Mouse (Mus musculus): ENCODE measurements around the gene Mosmo.
A peak's percentile ranks its signal among the peaks of the same experiment; 100 is the strongest.
"Not testable (repeated sequence)": the region's sequence is repeated elsewhere in the genome, so short reads cannot be mapped to it uniquely, and the experiment has no call there.

The Mosmo gene

DNA sequence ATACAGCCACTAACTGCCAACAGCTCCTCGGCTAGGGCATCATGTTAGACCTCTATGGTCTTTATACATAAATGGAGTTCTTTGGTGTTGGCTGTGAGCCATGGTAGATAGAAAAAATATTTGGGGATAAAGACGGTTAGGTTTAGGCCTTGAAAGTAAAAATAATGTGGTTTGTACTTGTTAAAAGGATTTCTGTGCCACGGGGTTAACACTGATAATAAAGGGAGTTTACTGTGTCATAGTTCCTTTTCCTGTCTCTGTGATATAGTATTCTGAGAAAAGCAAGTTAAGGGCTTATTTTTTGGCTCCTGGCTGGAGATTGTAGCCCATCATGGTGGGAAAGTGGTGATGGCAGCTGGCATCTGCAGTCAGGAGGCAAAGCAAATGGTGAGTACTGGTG lies 26.5 kb downstream of the Mosmo start:
- no peak for DNase-seq

DNA sequence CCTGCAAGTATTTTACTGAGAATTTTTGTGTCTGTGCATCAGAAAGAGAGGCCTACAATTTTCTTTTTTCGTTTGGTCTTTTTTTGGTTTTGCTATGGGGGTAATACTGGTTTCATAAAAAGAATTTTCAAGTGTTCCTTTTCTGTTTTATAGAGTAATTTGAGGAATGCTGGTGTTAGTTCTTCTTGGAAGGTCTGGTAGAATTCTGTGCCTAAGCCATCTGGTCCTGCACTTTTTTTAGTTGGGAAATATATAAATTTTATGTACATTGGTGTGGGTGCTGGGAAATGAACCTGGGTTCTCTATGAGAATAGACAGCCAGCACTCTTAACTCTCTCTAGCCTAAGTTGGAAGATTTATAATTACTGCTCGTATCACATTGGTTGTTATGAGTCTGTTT lies 34.7 kb downstream of the Mosmo start:
- DNase-seq: no peak

DNA sequence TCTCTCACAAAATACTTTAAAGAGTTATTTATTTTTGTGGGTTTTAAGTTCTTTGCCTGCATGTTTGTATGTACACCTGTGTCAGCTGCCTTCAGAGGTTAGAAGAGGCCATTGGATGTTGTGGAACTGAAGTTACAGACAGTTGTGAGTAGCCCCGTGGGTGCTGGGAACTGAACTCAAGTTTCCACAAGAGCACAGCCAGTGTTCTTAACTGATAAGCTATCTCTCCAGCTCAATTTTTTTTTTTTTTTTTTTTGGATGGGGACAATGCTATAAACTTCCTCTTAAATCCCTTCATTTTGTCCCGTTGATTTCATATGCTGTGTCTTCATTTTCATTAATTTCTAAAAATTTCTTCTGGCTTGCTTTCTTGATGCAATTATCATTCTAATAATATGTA lies 35.8 kb downstream of the Mosmo start:
- no peak for DNase-seq

DNA sequence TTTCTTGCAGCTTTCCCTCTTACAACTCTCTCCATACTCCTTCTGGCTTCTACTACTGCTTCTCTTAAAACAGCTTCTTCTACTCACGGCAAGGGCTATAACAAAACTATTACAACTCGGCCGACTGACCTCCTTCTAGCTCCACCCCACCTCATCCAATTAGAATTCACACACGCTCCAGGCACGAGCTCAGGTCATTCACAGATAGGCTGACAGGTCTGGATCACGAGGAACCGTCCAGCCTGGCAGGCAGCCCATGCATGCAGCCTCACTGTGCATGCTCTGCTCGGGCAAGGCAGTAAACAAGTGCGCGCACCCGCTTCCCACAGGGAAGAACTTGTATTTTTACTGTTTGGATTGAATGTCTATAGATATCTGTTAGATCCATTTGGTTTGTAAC lies 36.5 kb downstream of the Mosmo start:
- DNase-seq: not testable (repeated sequence)

DNA sequence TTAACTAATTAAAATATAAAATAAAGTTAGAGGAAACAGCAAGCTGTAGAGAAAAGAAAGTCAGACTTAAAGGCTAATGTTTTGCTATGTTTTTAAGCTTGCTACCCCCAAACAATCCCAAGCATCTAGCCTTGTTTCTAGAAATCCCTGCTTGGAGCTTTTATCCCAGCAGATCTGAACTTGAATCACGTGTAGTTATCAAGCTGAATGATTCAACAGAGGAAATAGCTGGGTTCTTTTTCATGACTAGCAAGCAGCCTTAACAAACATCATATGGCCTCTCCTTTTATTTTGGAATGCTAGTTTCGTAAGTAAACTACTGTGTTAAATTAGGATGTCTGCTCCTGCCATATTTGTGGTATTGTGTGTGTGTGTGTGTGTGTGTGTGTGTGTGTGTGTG lies 39.8 kb downstream of the Mosmo start:
- DNase-seq: no peak

DNA sequence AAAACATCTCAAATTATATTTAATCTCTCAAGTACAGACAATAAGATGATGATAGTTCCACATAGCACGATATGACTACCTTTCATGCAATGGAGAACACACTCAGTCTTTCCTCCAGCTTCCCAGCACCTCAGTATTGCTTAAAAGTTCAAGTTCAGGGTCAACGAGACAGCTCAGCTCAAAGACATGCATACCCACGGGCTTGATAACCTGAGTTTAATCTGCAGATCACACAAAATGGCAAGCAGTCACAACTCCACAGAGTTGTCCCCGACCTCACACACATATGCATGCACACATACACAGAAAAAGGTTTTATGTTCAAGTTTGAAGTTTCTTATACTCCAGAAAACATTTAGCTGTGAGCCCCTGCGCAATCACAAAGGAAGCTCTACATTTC lies 43.6 kb downstream of the Mosmo start:
- no peak for DNase-seq

DNA sequence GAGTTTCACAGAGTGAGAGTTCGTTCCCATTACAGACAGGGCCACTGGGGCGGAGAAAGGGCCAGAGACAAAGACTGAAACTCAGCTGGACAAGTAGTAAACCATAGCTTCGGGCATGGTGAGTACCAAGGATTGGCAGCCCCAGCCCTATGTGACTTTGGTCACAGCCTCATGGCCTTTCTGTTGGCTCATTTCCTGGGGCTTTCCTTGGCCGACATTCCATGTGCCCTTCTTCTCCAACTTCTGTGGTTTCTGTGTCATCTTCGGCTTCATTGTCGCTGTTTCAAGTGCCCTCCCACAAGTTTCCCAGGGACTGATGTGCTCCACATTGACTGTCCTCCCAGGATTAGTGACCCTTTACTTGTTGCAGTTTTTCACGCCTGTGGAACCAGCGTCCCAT lies 44.0 kb downstream of the Mosmo start:
- DNase-seq: no peak

DNA sequence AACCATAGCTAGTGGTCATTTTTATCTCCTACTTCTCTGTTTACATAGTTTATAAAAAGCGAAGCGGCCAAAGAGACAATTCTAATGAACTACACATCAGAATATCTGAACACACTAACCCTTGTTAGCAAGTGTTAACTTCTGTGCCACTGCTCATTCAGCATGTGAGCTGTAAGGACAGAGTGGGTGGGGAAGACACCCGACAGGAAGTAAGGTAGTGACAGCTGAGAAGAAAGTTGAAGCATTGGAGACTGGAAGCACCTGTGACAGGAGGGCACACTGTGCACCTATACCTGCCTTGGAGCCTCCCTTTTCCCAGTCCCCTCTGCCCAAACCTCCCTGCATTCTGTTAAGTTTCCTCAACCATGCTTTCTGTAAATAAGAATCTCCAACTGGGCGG lies 44.6 kb downstream of the Mosmo start:
- no peak for DNase-seq

DNA sequence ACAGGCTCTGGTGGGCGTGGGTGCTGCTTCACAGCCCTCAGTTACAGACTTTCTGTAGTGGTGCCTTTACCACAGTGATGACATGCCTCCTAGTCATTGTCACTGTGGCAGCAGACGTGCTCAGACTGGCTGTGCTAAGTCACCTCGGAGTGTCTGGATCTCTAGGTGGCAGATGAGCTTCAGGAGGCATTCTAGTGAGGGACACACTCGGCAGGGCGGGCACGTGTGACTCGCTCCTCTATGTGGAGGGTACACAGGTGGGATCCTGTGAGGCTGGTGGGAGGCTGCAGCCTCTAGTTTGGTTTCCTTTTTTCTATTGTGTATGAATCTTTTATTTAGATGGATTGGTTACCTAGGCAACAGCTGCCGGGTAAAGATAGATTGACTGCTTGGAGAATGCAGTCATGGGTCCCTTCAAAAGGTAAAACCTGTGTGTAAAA lies 45.4 kb downstream of the Mosmo start:
- DNase-seq: no peak

DNA sequence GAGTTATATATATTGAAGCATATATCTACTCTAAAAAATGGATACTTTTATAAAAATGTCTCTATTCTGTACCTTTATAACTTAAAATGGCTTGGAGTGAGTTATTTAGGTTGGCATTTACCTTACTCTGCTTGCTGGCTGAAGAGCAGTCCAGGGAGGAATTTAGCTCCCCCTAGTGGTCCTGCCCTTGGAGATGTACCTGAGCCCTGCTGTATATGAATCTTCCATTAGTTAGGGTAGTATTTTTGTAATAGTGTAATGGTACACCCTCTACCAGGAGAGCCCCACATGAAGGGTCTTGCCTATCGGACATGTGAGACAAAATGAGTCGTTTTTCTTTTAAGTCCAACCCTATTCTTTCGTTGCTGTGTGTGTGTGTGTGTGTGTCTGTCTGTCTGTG lies 50.2 kb downstream of the Mosmo start:
- DNase-seq: peak; percentile 17 to 21

DNA sequence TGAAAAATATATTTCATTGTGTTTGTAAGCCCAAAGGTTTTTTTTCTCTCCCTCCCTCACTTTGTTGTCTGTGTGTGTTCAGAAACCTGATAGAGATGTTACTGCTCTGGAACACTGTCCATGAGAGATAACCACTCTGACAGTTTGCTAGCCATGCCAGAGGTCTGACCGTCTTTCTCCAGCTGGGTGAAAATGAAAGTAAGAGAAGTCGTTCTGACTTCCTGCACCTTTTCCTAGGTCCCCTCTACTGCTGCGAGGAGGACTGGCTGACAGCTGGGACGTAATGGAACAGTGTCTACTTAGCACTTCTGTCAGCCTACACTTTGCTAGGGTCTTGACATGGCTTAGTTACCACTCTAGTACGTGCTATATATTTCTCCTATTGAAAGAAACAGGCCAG lies 52.2 kb downstream of the Mosmo start:
- DNase-seq: no peak

DNA sequence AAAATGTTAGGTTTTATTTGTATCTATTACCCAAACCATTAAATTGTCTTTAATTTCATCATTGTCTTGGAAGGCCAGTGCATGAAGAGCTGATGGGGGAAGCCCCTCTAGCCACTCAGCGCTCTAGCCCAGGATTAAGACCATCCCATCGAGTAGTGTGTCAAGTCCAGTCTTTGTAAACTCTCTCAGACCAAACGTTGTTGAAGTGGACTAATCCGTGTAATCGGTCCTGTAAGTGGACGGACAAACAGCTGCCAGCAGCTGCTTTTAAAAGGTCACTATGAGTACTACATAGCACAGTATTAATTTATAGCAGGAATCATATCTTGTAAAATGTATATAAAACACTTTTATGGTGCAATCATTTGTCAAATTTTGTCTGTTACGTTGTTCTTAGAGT lies 55.5 kb downstream of the Mosmo start:
- DNase-seq: no peak

DNA sequence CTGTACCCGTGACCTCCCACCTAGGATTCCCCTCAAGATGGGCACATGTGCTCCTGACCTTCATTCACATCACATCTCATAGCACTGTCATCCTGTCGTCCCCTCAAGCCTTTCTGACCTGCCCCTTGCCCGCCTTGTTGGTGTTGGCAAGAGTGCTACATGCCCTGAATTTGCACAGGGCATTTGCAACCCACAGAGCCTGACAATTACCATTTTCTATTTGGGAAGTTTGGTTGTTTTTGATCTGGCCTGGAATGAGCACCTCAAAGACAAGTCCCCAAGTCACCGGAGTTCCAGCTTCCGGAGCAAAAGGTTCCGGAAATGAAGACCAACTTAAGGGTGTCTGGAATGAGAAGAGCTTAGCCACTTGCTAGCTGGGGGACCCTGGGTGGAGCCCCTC lies 61.6 kb downstream of the Mosmo start, which contains the start of gene Vwa3a:
TSS of gene Vwa3a (plus strand) at position 301 of the 400 bp plus-strand sequence.
- no peak for DNase-seq

DNA sequence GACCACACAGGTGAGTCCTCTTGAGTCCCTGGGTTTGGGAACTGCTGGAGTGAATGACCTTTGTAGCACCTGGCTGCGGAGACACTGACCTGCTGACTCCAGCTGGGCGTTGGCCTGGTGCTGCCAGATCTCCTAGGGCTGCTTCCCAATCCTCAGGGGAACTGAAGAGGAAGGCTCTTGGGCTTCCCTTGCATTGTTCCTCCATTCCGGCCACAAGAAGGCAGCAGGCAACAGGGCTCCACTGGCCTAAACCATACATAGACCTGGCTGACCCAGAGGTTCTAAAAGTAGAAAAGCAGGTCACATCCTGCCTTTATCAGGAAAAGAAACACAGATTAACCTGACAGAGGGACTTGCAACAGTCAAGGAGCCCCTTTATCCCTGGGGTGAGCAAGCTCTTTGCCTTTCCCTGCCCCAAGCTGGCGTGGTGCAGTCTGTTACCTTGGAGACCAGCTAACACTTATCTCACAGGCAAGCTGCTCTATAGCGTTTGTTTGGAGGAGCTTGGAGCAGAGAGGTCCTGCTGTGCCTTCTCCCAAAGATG lies 62.2 kb downstream of the Mosmo start:
- no peak for DNase-seq

DNA sequence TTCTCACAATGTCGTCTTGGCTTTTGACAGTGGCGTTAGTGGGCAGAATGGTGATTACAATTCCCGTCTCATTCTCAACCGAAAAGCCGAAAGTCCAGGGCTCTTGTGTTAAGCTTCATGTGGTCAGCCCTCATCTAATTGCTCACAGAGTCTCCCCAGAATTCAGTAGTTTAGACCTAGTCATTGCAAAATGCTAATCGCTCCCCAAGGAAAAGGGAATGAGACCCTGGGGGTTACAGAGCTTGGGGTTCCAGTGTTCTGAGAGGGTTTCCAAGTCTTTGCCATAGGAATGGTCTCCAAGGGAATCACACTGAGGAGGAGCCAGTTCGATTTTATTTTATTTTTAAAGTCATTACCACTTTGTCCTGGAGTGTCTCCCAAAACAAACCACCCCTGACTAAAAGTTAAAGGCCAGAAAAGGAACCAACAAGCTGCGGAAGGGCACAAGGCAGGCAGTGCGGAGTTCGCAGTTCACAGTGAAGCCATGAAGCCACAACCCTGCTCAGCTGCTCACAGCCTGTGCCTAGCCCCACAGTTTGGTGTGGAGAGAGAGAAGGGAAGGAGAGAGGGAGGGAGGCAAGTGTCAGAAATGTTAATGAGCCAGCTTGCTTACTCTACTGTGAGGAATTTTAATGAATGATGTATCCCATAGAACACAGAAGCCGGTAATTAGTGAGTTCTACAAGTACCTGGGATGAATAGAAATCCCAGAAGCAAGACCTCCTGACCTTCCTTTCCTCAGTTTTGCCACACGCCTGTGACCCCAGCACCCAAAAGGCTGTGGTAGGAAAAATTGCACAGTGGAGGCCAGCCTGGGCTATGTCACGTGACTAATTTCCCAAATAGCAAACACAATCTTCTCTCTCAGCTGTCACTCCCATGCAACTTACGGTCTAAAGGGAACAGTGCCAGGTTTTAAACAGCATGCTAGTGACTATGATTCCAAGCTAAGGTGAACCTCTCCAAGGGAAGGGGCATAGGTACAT lies 66.2 kb downstream of the Mosmo start:
- no peak for DNase-seq

DNA sequence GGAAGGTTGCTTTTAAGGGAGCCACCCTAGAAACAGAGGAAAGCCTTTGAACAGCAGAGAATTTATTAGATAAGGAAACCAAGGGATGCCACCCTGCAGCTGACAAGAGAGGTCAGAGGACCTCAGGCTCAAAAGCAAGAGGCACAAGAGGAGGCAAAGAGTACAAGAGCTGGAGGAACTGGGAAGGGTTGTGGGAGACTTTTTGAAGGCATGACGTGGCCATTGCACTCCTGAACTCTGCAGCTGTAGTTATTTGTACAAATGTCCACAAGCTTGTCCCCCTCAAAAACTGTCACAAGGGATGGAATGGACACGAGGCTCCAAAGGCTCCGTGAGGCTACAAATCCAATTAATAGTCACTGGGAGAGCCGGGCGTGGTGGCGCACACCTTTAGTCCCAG lies 67.2 kb downstream of the Mosmo start:
- DNase-seq: no peak

DNA sequence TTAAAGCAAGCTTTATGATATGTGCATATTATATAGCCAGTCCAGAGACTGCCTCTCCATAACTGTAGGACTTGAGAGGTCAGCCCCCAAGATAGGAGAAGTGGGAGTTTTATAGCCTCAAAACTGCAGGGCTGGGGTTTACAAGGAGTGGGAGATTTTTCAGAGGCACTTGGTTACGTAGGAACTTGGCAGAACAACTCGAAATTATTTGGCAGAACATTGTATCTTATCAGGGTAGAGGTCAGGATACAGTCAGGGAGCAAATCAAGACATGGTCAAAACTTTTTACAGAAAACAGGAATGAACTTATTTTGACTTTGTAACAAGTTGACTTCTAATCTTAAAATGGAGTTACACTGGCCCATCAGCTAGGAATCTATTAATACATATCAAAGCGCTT lies 68.6 kb downstream of the Mosmo start:
- no peak for DNase-seq

DNA sequence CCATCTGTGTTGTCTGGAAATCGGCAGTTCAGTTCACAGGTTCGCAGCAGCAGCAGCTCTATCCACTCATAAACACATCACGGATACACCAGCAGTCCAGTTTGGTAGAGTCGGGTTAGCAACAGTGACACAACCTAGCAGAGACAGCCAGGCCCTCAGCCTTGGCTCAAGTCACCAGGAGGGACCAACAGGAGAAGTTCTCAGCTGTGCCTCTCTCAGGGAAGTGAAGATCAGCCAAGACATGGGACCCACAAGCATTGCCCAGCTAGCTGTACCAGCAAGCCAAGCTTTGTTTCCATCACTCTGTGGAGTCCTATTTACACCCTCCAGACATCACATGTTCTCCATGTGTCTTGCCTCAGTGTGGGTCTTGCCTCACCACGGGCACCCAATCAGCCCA lies 69.4 kb downstream of the Mosmo start:
- no peak for DNase-seq

DNA sequence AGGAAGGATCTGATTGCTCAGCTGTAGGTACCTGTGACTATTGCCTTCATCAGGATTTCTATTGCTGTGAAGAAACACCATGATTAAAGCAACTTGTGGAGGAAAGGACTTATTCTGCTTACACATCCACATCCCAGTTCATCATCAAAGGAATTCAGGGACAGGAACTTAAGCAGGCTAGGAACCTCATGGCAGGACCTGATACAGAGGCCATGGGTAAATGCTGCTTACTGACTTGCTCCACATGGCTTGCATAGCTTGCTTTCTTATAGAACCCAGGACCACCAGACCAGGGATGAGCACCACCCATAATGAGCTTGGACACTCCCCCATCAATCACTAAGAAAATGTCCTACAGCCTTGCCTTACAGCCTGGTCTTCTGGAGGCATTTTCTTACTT lies 71.1 kb downstream of the Mosmo start:
- DNase-seq: no peak

DNA sequence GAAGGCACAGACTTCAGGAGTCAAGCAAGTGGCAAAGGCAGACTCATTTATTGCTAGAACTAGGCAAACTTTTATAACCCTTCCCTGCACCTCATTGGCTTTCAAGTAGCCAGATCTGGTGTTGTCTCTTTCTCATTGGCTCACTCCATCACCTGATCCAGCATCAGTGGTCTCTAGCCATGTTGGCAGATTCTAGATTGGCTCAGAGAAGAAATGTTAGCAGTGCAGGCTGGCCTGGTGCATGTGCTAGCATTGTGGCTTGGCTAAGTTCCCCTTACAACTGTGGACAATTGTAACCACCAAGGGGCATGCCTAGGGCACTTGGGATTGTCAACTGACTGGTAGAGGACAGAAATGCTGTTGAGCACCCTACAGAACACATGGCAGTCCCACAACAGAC lies 73.9 kb downstream of the Mosmo start:
- no peak for DNase-seq

DNA sequence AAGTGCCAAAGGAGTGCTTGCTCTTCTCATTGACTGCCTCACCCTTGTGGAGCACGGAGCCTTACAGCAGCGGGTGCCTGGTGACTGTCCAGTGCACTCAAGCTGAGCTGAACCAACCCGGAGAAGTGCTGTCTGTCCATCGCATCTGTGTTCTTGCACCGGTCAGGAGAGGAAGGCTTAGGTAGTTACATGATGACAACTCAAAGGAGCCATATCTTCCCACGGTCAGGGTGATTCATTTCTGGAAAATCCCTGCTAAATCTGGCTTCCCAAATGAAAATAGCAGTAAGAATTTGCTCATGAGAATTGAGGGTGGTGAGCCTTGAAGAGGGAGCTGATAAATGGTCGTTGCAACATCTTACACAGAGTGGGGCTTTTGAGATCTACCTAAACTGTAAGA lies 74.5 kb downstream of the Mosmo start:
- no peak for DNase-seq

DNA sequence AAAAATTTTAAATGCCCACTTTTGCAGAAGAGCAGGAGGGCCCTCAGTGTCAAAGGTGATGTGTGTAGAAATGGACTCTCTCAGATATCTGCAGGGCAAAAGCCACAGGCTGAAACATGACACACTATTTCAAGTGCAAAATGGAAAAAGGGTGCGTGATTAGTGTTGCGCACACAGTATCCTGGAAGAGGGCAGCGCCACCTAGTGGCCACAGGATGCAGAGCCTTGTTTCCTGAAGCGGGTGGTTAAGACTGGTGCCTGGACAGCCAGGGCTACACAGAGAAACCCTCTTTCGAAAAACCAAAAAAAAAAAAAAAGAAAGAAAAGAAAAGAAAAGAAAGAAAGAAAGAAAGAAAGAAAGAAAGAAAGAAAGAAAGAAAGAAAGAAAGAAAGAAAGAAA lies 77.3 kb downstream of the Mosmo start:
- peak; percentile 82 to 83 for DNase-seq

DNA sequence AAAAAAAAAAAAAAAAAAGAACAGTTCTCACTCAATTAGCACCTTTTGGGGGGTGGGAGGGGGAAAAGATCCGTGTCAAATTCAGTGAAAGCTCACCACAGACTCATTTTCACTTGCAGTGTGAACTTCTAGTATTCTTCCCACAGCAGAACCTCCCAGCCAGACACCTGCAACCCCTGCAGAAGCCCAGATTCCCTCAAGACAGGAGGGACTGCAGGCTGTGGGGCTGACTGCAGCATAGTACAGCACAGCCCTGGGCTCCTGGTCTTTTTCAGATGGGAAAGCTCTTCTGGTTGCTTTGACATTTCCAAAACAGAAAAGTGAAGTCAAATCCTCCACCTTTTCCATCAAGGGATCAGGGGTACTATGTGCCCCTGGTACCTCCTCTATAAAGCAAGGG lies 90.0 kb downstream of the Mosmo start:
- DNase-seq: no peak

DNA sequence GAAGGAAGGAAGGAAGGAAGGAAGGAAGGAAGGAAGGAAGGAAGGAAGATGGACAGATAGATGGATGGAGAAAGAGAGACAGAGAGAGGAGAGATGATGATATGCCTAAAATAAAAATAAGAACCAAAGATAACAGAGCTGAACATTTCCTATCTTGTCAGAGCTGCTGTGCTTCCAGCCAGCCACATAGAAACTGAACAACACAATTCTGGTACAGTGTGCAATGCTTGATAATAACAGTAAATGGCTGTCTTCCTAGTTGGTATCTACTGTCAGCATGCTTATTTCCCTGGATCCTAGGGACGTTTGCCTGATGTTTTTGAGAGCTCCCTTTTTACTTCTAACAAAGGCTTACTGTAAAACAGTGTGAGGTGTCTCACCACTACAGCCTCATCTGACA lies 94.0 kb downstream of the Mosmo start:
- DNase-seq: no peak

DNA sequence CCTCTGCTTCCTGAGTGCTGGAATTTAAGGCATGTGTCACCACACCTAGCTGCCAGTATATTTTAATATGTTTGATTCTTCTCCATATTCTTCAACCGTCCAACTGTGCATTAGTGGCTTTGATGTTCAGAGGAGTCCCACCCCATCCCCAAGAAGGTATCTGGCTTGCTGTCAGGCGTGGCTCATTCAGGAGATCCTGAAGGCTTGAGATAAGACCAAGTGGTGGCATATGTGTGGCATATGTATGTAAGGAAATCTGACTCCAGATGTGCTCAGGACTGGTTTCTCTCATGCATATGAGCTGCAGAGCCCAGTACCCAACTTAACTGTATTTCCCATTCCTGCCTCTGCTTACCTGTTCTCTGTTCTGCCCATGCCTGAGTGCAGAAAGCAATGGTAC lies 100.6 kb downstream of the Mosmo start:
- DNase-seq: no peak
